Comparison of ENCODE assay signal across 19 mouse cellular contexts in the genomic region with DNA sequence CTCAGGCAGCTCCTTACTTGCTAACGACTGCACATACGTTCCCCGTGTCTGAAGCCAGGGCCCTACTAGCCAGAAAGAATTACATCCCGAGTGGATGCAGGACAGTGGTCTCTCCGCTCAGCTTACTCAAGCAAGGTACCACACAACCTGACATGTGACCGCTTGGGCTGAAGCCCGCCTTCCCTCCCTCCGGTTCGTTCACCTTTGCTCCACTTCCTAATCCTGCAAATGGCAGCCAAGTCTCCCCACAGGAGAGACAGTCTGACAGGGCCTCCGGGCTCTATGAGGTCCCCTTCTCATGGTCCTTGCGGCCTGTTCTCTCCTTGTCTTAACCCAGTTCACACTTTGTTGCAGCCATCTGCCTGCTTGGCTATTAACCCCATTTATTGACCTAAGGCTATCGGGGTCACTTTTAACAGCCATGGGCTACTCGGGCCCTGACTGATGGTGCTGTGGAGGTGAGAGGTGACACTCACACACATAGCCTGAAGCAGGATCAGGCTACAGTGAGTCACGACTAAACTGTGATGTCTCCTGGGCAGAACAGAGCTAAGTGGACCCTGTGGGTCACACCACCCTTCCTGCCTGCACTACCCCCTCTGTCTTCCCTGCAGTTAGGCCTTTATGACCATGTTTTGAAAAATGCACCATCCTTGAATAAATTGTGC.
DNase-seq lines count a peak whose midpoint lies in the region; ATAC-seq and TF ChIP-seq lines count a peak whose summit lies in the region.
"Had no signal": no experiment of that assay in that cellular context is flagged by ENCODE, and none has a peak within 500 bp of the region (broad histone marks: within the 10 kb centered on the region; RNA-seq: fewer than 3 reads in every experiment).

No protein-coding gene starts in this region.

- H3K9me3 ChIP-seq in heart, embryonic 11.5 days (replicated peaks; ENCODE audit: control insufficient read depth, low read length), result no peaks in the 10 kb centered on the region
- no peaks in the 10 kb centered on the region for H3K9me3 ChIP-seq in heart, embryonic 12.5 days (replicated peaks)
- H3K9me3 ChIP-seq: embryonic facial prominence, embryonic 10.5 days; embryonic facial prominence, embryonic 12.5 days; forebrain, embryonic 13.5 days; G1E had no signal

- H3K4me2 ChIP-seq in heart, embryonic 11.5 days, result no peak overlapping the region
- no peak overlapping the region for H3K4me2 ChIP-seq in heart, embryonic 12.5 days
- H3K4me2 ChIP-seq: embryonic facial prominence, embryonic 12.5 days; forebrain, embryonic 13.5 days had no signal

- TF ChIP-seq CTCF in heart, adult 2 months (IDR thresholded peaks at IDR 0.05), result no peak
- TF ChIP-seq CTCF in testis, adult 2 months (IDR thresholded peaks at IDR 0.05; ENCODE audit: control insufficient read depth, insufficient read depth, insufficient replicate concordance, low read depth, low read length), result no peak

- no peak overlapping the region for H3K27ac ChIP-seq in heart, embryonic 11.5 days (ENCODE audit: low read depth, low read length)
- H3K27ac ChIP-seq in heart, adult 2 months, result peak overlapping the region; percentile 53
- no peak overlapping the region for H3K27ac ChIP-seq in heart, embryonic 12.5 days (ENCODE audit: poor library complexity, severe bottlenecking)
- H3K27ac ChIP-seq in testis, adult 2 months (ENCODE audit: control insufficient read depth, insufficient read depth, low read depth, low read length), result no peak overlapping the region
- H3K27ac ChIP-seq: embryonic facial prominence, embryonic 10.5 days; embryonic facial prominence, embryonic 12.5 days; forebrain, embryonic 13.5 days had no signal

- intact Hi-C loops in heart, adult 2 months (cut with DNase I), result no loop called here
- intact Hi-C loops in heart, postnatal 25 days (cut with DNase I), result no loop called here

- no peak for ATAC-seq in heart, embryonic 11.5 days (replicated peaks; ENCODE audit: insufficient number of reproducible peaks, low FRiP score, low TSS enrichment)
- ATAC-seq in heart, embryonic 12.5 days (ENCODE audit: insufficient number of reproducible peaks, low FRiP score), result no peak
- ATAC-seq: activated CD4-positive, CD25-positive, alpha-beta regulatory T cell, adult 4 months; CD4-positive, CD25-positive, alpha-beta regulatory T cell, adult 4 months; forebrain, embryonic 13.5 days; Patski had no signal

- no peak for TF ChIP-seq POLR2A in heart, adult 2 months (IDR thresholded peaks at IDR 0.05; ENCODE audit: insufficient read depth, low read depth, low read length)
- TF ChIP-seq POLR2A in testis, adult 2 months (IDR thresholded peaks at IDR 0.05; ENCODE audit: control insufficient read depth, low read depth, low read length), result no peak

- H3K79me2 ChIP-seq in heart, adult 2 months (replicated peaks; ENCODE audit: control insufficient read depth, insufficient read depth, low read length), result no peaks in the 10 kb centered on the region

- H3K27me3 ChIP-seq in heart, embryonic 11.5 days (ENCODE audit: control insufficient read depth, insufficient read depth, low read length), result no peaks in the 10 kb centered on the region
- H3K27me3 ChIP-seq in heart, adult 2 months (ENCODE audit: control insufficient read depth, insufficient read depth, low read length), result no peaks in the 10 kb centered on the region
- H3K27me3 ChIP-seq in heart, embryonic 12.5 days (replicated peaks), result no peaks in the 10 kb centered on the region
- no peaks in the 10 kb centered on the region for H3K27me3 ChIP-seq in testis, adult 2 months (ENCODE audit: control insufficient read depth, insufficient read depth, low read length)
- H3K27me3 ChIP-seq: CH12.LX; embryonic facial prominence, embryonic 12.5 days; forebrain, embryonic 13.5 days; Patski had no signal

- peaks cover 7% of the 10 kb centered on the region; the same call in 1 of the 2 replicates for H3K36me3 ChIP-seq in heart, embryonic 11.5 days (ENCODE audit: control insufficient read depth, insufficient read depth, low read length)
- peaks cover 3% of the 10 kb centered on the region; the same call in 1 of the 2 replicates for H3K36me3 ChIP-seq in heart, adult 2 months (ENCODE audit: control insufficient read depth, insufficient read depth, low read length)
- H3K36me3 ChIP-seq in heart, embryonic 12.5 days, result peaks cover 60% of the 10 kb centered on the region
- no peaks in the 10 kb centered on the region for H3K36me3 ChIP-seq in testis, adult 2 months (ENCODE audit: control insufficient read depth, insufficient read depth, low read length)
- H3K36me3 ChIP-seq: G1E had no signal

- H3K4me3 ChIP-seq in heart, embryonic 11.5 days (ENCODE audit: low read depth, low read length), result no peak overlapping the region
- no peak overlapping the region for H3K4me3 ChIP-seq in heart, adult 2 months
- H3K4me3 ChIP-seq in heart, embryonic 12.5 days, result no peak overlapping the region
- peak overlapping the region; percentile 75 for H3K4me3 ChIP-seq in testis, adult 2 months (ENCODE audit: control insufficient read depth, low read depth, low read length)
- H3K4me3 ChIP-seq: embryonic facial prominence, embryonic 10.5 days; embryonic facial prominence, embryonic 12.5 days; forebrain, embryonic 13.5 days had no signal

- H3K4me1 ChIP-seq in heart, embryonic 11.5 days (ENCODE audit: control insufficient read depth, insufficient read depth, low read length), result peaks cover 26% of the 10 kb centered on the region
- H3K4me1 ChIP-seq in heart, adult 2 months (ENCODE audit: control insufficient read depth, insufficient read depth, low read length), result peaks cover 3% of the 10 kb centered on the region; the same call in 1 of the 2 replicates
- peaks cover 32% of the 10 kb centered on the region for H3K4me1 ChIP-seq in heart, embryonic 12.5 days (replicated peaks)
- peaks cover 2% of the 10 kb centered on the region; the same call in 1 of the 2 replicates for H3K4me1 ChIP-seq in testis, adult 2 months (ENCODE audit: control insufficient read depth, insufficient read depth, low read length)
- H3K4me1 ChIP-seq: embryonic facial prominence, embryonic 12.5 days; forebrain, embryonic 13.5 days had no signal

- 0 out of 2 replicates have a peak, but pooled peaks have one; percentile 46 for TF ChIP-seq EP300 in heart, adult 2 months (IDR thresholded peaks at IDR 0.05; ENCODE audit: insufficient read depth, low read depth, low read length)

- peak; percentile 94 for DNase-seq in heart, adult 11 months
- peak; percentile 36 to 53 for DNase-seq in heart, adult 2 months
- DNase-seq in heart, postnatal 4 days, result peak; percentile 34
- no peak for DNase-seq in heart, postnatal 25 days (ENCODE audit: low spot score)
- DNase-seq in testis, postnatal 10 days (ENCODE audit: low spot score), result no peak
- DNase-seq: adrenal gland, adult 8-10 months; cerebellum, adult 11-12 months; cerebellum, adult 9-10 months had no signal

- no peak overlapping the region for H3K9ac ChIP-seq in heart, embryonic 11.5 days (ENCODE audit: low read depth, low read length)
- H3K9ac ChIP-seq in heart, adult 2 months (ENCODE audit: low read depth, low read length), result no peak overlapping the region
- no peak overlapping the region for H3K9ac ChIP-seq in heart, embryonic 12.5 days
- H3K9ac ChIP-seq: embryonic facial prominence, embryonic 12.5 days; forebrain, embryonic 13.5 days had no signal

- WGBS in heart, embryonic 11.5 days (ENCODE audit: insufficient replicate concordance), result 87% methylated on average over 14 of the region's 14 CpGs
- 67% methylated on average over 14 of the region's 14 CpGs for WGBS in heart, adult 2 months
- 84% methylated on average over 14 of the region's 14 CpGs for WGBS in heart, embryonic 12.5 days

Comparison
In these comparisons a context has a peak if more than half of its experiments do, and no peak if none do; other contexts are left out.
1. DNase-seq: peak in heart, adult 11 months (single experiment), heart, adult 2 months (2 of 2) and heart, postnatal 4 days (single experiment); none in heart, postnatal 25 days (single experiment) and testis, postnatal 10 days (single experiment).